Mouse (Mus musculus) thymus, adult 2 months (tissue): ENCODE measurements around the gene Zfp687.

Source experiments
- CTCF ChIP-seq: fragments of 200-500 bp; IDR thresholded peaks from 2 replicates; pipeline ENCODE4 v1.5.1; 2012; ENCODE audit warnings: mild to moderate bottlenecking, control low read depth, low read length, moderate library complexity, borderline replicate concordance; ENCODE audit not compliant: control insufficient read depth, poor library complexity, insufficient read depth; ENCODE audit errors: extremely low read depth
- POLR2A ChIP-seq: fragments of 200-500 bp; IDR thresholded peaks from 2 replicates; pipeline ENCODE4 v1.6.1; 2012; ENCODE audit warnings: mild to moderate bottlenecking, low read length, control low read depth, moderate library complexity; ENCODE audit not compliant: control insufficient read depth, poor library complexity, insufficient read depth; ENCODE audit errors: extremely low read depth

- TF ChIP-seq POLR2A (no peak), CTCF (no peak)
Observed at GRCm38 (mm10) chr3:94974026-94974527, 41.2 kb downstream of the Zfp687 start.
